Mouse (Mus musculus) lung, adult 2 months (tissue): ENCODE measurements around the gene Commd1. TPM values are rescaled to one million over a fixed set of nuclear protein-coding genes. Genes with fewer than 3 reads are reported as not detected.

ENCODE experiments used
- DNase-seq: peaks from one replicate; pipeline ENCODE4 v3.0.0; 2022
- H3K4me1 ChIP-seq: fragments of 200-500 bp; 2 replicates; pipeline ENCODE4 v1.6.1; 2011; ENCODE audit warnings: low read length; ENCODE audit not compliant: control insufficient read depth, insufficient read depth
- H3K4me3 ChIP-seq: fragments of 200-500 bp; replicated peaks from 2 replicates; pipeline ENCODE3; 2011; ENCODE audit warnings: low read depth, mild to moderate bottlenecking, control low read depth, low read length; ENCODE audit errors: extremely low read depth
- CTCF ChIP-seq: fragments of 200-500 bp; IDR thresholded peaks from 2 replicates; pipeline ENCODE4 v1.5.1; 2011; ENCODE audit warnings: mild to moderate bottlenecking, low read length, control low read depth; ENCODE audit not compliant: insufficient read depth
- POLR2A ChIP-seq: fragments of 200-500 bp; IDR thresholded peaks from 2 replicates; pipeline ENCODE4 v1.6.1; 2011; ENCODE audit warnings: low read depth, mild to moderate bottlenecking, control low read depth, low read length, borderline replicate concordance; ENCODE audit errors: extremely low read depth
- WGBS: fragments of 180-500 bp; shearing (Covaris S2); methylation state at CpG from one replicate; pipeline ENCODE4 v1.1.7; 2018; 5-methylcytosine and 5-hydroxymethylcytosine counted together
- polyA plus RNA-seq: library from polyadenylated mRNA; depleted of rRNA; stranded (reverse); fragments of >200 nt; gene quantifications from 2 replicates; pipeline ENCODE4 v1.2.3, GENCODE M21; 2012; rRNA removed

The Commd1 gene
- polyA plus RNA-seq, 1 experiment, result 10.0 TPM

- TF ChIP-seq CTCF (no peak), POLR2A (no peak)
- WGBS, result 34% methylated on average over 4 of the region's 4 CpGs
- no peak for DNase-seq
- Histone ChIP-seq H3K4me3 (no peak overlapping the region), H3K4me1 (peaks cover 63% of the 10 kb centered on the region)
These were observed 132.1 kb downstream of the Commd1 start for GRCm38 (mm10) chr11:22850077-22850476.

GRCm38 (mm10) chr11:22848649-22849195 lies 133.5 kb downstream of the Commd1 start:
- H3K4me1 ChIP-seq, result peaks cover 62% of the 10 kb centered on the region
- WGBS, result 56% methylated on average over 5 of the region's 5 CpGs

GRCm38 (mm10) chr11:22847732-22848648 lies 134.2 kb downstream of the Commd1 start:
- DNase-seq, result no peak
- Histone ChIP-seq H3K4me1 (peaks cover 63% of the 10 kb centered on the region), H3K4me3 (no peak overlapping the region)
- WGBS, result 27% methylated on average over 8 of the region's 8 CpGs
- no peak for TF ChIP-seq POLR2A

More at GRCm38 (mm10) chr11:22848649-22849195, 133.5 kb downstream of the Commd1 start:
- no peak for DNase-seq
- no peak overlapping the region for H3K4me3 ChIP-seq
- TF ChIP-seq POLR2A (no peak), CTCF (no peak)

- 61% methylated on average over 8 of the region's 8 CpGs for WGBS
- DNase-seq, result no peak
These were observed 135.0 kb downstream of the Commd1 start for GRCm38 (mm10) chr11:22846960-22847731.

More at GRCm38 (mm10) chr11:22846960-22847731, 135.0 kb downstream of the Commd1 start:
- Histone ChIP-seq H3K4me1 (peaks cover 64% of the 10 kb centered on the region), H3K4me3 (no peak overlapping the region)
- TF ChIP-seq POLR2A, result no peak
- TF ChIP-seq CTCF, result no peak

Other genes with a start within 250 kb of the Commd1 start
- 16.7 and 18.6 TPM in 2 replicates for gene B3gnt2, start 121.4 kb downstream of the Commd1 start, polyA plus RNA-seq
- 10.2 and 11.5 TPM in 2 replicates for gene Zrsr1, start 10.4 kb downstream of the Commd1 start, polyA plus RNA-seq
- gene Gm28048, start 292 bp downstream of the Commd1 start, polyA plus RNA-seq, result not detected in 2 replicates
- 123 and 181 TPM in 2 replicates for gene Cct4, start 8.1 kb upstream of the Commd1 start, polyA plus RNA-seq
- 3.2 and 6.3 TPM in 2 replicates for gene Fam161a, start 25.1 kb upstream of the Commd1 start, polyA plus RNA-seq